15 mouse cellular contexts compared by ENCODE assay signal in the genomic region with DNA sequence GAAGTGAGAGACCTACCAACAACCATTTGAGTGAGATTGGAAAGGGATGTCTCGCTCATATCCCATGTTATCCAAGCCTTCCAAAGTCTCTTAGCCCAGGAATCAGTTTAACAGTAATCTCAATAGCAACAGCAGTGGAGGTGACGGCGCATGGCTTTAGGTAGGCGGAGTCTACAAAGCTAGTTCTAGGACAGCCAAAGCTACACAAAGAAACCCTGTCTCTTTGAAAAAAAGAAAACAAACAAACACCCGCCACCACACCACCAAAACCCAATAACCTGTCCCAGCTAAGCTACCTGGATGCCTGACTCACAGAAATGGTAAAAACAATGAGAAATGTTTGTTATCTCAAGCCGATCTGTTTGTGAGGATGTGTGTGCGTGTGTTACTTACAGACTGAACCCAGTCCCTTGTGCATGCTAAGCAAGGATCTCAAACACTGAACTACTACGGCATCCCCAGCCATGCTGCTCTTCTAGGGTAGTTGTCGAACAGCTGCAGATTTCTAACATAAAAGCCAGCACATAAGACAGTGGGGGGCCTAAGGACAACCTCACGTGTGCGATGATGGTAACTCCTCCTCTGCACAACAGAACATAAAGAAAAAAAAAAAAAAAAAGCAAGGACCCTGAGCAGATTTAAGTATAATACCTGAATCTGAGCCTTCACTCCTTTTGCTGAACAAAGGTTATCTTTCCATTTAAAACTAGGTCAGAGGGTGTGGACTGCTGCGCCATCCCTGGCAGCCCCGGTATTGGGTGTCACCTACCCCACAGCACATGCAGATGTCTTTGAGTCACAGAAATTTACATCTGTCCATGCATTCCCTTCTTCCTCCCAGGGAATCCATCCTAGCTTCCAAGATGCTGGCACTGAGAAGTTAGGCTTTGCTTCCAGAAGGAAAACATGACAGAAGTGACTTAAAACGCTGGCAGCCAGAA. TPM values are rescaled to one million over a fixed set of nuclear protein-coding genes. Genes with fewer than 3 reads are reported as not detected.
DNase-seq lines count a peak whose midpoint lies in the region; ATAC-seq lines count a peak whose summit lies in the region.
"Had no signal": no experiment of that assay in that cellular context is flagged by ENCODE, and none has a peak within 500 bp of the region (broad histone marks: within the 10 kb centered on the region; RNA-seq: fewer than 3 reads in every experiment).

No protein-coding gene starts in this region.

- peaks cover 59% of the 10 kb centered on the region for H3K4me1 ChIP-seq in hindbrain, embryonic 13.5 days (replicated peaks)
- peaks cover 56% of the 10 kb centered on the region for H3K4me1 ChIP-seq in hindbrain, embryonic 10.5 days (replicated peaks)

- H3K36me3 ChIP-seq in hindbrain, embryonic 13.5 days = no peaks in the 10 kb centered on the region
- 0 out of 2 replicates have a peak, but pooled peaks cover 5% of the 10 kb centered on the region for H3K36me3 ChIP-seq in hindbrain, embryonic 10.5 days
- H3K36me3 ChIP-seq: intestine, embryonic 15.5 days; limb, embryonic 12.5 days; midbrain, embryonic 13.5 days had no signal

- ATAC-seq in hindbrain, embryonic 13.5 days (ENCODE audit: low FRiP score) = no peak
- ATAC-seq: intestine, embryonic 15.5 days; midbrain, embryonic 13.5 days had no signal

- H3K4me2 ChIP-seq in hindbrain, embryonic 13.5 days = no peak overlapping the region

- no peak for DNase-seq in hindbrain, embryonic 10.5 days (ENCODE audit: low spot score)
- peak; percentile 70 for DNase-seq in CD4-positive, CD25-positive, alpha-beta regulatory T cell, adult 2 months (ENCODE audit: low read depth, low spot score)
- DNase-seq in T-cell, adult 2 months (ENCODE audit: low spot score) = peak; percentile 83
- DNase-seq in thymus, postnatal 14 days = peak; percentile 55
- DNase-seq in embryo, embryonic 11 days = no peak
- DNase-seq in natural killer cell, adult 2 months (ENCODE audit: low spot score in 2 of 2) = no peak
- DNase-seq: adrenal gland, postnatal 14 days; cerebellum, adult 9-11 months; lung, postnatal 10 days; right cerebral cortex, postnatal 4 days had no signal

- H3K9me3 ChIP-seq in hindbrain, embryonic 13.5 days = no peaks in the 10 kb centered on the region
- no peaks in the 10 kb centered on the region for H3K9me3 ChIP-seq in hindbrain, embryonic 10.5 days
- H3K9me3 ChIP-seq: intestine, embryonic 15.5 days; limb, embryonic 12.5 days; liver, embryonic 15.5 days; midbrain, embryonic 13.5 days had no signal

- no peak overlapping the region for H3K9ac ChIP-seq in hindbrain, embryonic 13.5 days
- H3K9ac ChIP-seq: intestine, embryonic 15.5 days; limb, embryonic 12.5 days had no signal

- H3K27me3 ChIP-seq in hindbrain, embryonic 13.5 days = peaks cover 11% of the 10 kb centered on the region; the same call in 1 of the 2 replicates
- H3K27me3 ChIP-seq in hindbrain, embryonic 10.5 days (ENCODE audit: insufficient read depth, poor library complexity, severe bottlenecking) = peaks cover 14% of the 10 kb centered on the region
- H3K27me3 ChIP-seq: intestine, embryonic 15.5 days; liver, embryonic 15.5 days had no signal

- H3K27ac ChIP-seq in hindbrain, embryonic 13.5 days = peak overlapping the region; percentile 8; the same call in 1 of the 2 replicates
- no peak overlapping the region for H3K27ac ChIP-seq in hindbrain, embryonic 10.5 days
- H3K27ac ChIP-seq: intestine, embryonic 15.5 days; limb, embryonic 12.5 days; liver, embryonic 15.5 days had no signal

- WGBS in hindbrain, embryonic 13.5 days = 74% methylated on average over 14 of the region's 14 CpGs
- WGBS in hindbrain, embryonic 10.5 days = 79% methylated on average over 14 of the region's 14 CpGs

- H3K4me3 ChIP-seq in hindbrain, embryonic 13.5 days = no peak overlapping the region
- no peak overlapping the region for H3K4me3 ChIP-seq in hindbrain, embryonic 10.5 days

RNA-seq across cellular contexts. Expression of a gene that starts 2.5 kb away (rescaled TPM):
- polyA plus RNA-seq in hindbrain, embryonic 13.5 days (2015; fragmentation: Nextera tagmentation; extraction: Ambion mirVana) = 4.5 and 5.1 TPM in 2 replicates
- polyA plus RNA-seq in hindbrain, embryonic 10.5 days (2016; fragmentation: Nextera tagmentation; extraction: Ambion mirVana) = 6.5 and 8.2 TPM in 2 replicates

Comparison
In these comparisons a context has a peak if more than half of its experiments do, and no peak if none do; other contexts are left out.
1. DNase-seq: peak in CD4-positive, CD25-positive, alpha-beta regulatory T cell, adult 2 months (single experiment), T-cell, adult 2 months (single experiment) and thymus, postnatal 14 days (single experiment); none in hindbrain, embryonic 10.5 days (single experiment), embryo, embryonic 11 days (single experiment) and natural killer cell, adult 2 months (0 of 2).